Mouse (Mus musculus) lung, postnatal 0 days (tissue): ENCODE data around the gene Srd5a1.

ENCODE experiments used
- CTCF ChIP-seq: IDR thresholded peaks from 2 replicates; pipeline ENCODE4 v1.5.1; 2016; ENCODE audit warnings: antibody characterized with exemption, mild to moderate bottlenecking
- EP300 ChIP-seq: IDR thresholded peaks from 2 replicates; pipeline ENCODE4 v1.6.1; 2016; ENCODE audit warnings: antibody characterized with exemption, mild to moderate bottlenecking, control low read depth

- TF ChIP-seq CTCF, result no peak
- TF ChIP-seq EP300, result no peak
Measured at GRCm38 (mm10) chr13:69641017-69641416, 29.8 kb upstream of the Srd5a1 start.
